Mouse (Mus musculus) cerebellum, adult 11 months (tissue): ENCODE data around the gene Eno1.
"Not testable (repeated sequence)": the region's sequence is repeated elsewhere in the genome, so short reads cannot be mapped to it uniquely, and the experiment has no call there.

Experiments used
- DNase-seq: peaks from one replicate; pipeline ENCODE4 v3.0.0; 2022

Eno1 gene

GRCm38 (mm10) chr4:150281891-150282630, 45.5 kb downstream of the Eno1 start:
- peak; percentile 53 for DNase-seq

GRCm38 (mm10) chr4:150282631-150283334, 46.3 kb downstream of the Eno1 start:
- no peak for DNase-seq

- DNase-seq: no peak
Observed at GRCm38 (mm10) chr4:150283335-150283638, 46.8 kb downstream of the Eno1 start.

- DNase-seq: no peak
Observed at GRCm38 (mm10) chr4:150283993-150284392, 47.5 kb downstream of the Eno1 start.

- DNase-seq: no peak
Observed at GRCm38 (mm10) chr4:150286980-150287379, 50.5 kb downstream of the Eno1 start.

- not testable (repeated sequence) for DNase-seq
Observed at GRCm38 (mm10) chr4:150287463-150287862, 50.9 kb downstream of the Eno1 start.

- no peak for DNase-seq
Observed at GRCm38 (mm10) chr4:150291900-150292299, 55.4 kb downstream of the Eno1 start.

- DNase-seq: no peak
Observed at GRCm38 (mm10) chr4:150294870-150295269, 58.3 kb downstream of the Eno1 start.

- no peak for DNase-seq
Observed at GRCm38 (mm10) chr4:150295966-150296365, 59.4 kb downstream of the Eno1 start.
